Mouse (Mus musculus) MEL (cell line): ENCODE measurements around the gene Tmem145. TPM values are rescaled to one million over a fixed set of nuclear protein-coding genes. Genes with fewer than 3 reads are reported as not detected.

Experiments used
- DNase-seq: peaks from one replicate; pipeline ENCODE4 v3.0.0; 2011; ENCODE audit warnings: low read depth, low spot score
- H3K27ac ChIP-seq: 2 replicates; pipeline ENCODE4 v1.5.1; 2012; ENCODE audit warnings: low read depth, mild to moderate bottlenecking, control low read depth, low read length, moderate library complexity; ENCODE audit not compliant: control insufficient read depth
- H3K27me3 ChIP-seq, 2 experiments: fragments of 150-350 bp in 1 of 2; sonication (generic) in 1 of 2; 2 replicates each; pipeline ENCODE4 v1.6.1; 2012; ENCODE audit warnings: low read length in 2 of 2, mild to moderate bottlenecking in 2 of 2, improper control_type of control experiment in 1 of 2, moderate library complexity in 1 of 2; ENCODE audit not compliant: insufficient read depth in 2 of 2, control insufficient read depth in 1 of 2
- H3K36me3 ChIP-seq, 2 experiments: 2 replicates each; pipeline ENCODE4 v1.6.1; 2012 to 2014; ENCODE audit warnings: low read length in 2 of 2, improper control_type of control experiment in 1 of 2, inconsistent platforms in 1 of 2, mild to moderate bottlenecking in 1 of 2; ENCODE audit not compliant: insufficient read depth in 2 of 2, control insufficient read depth in 1 of 2
- H3K4me1 ChIP-seq, 2 experiments: fragments of 150-350 bp in 1 of 2; sonication (generic) in 1 of 2; 2 replicates each; pipeline ENCODE4 v1.6.1; 2012; ENCODE audit warnings: low read length in 2 of 2, improper control_type of control experiment in 1 of 2, mild to moderate bottlenecking in 1 of 2; ENCODE audit not compliant: insufficient read depth in 2 of 2, control insufficient read depth in 1 of 2
- H3K4me3 ChIP-seq, 2 experiments: fragments of 150-350 bp in 1 of 2; sonication (generic) in 1 of 2; 2 replicates each; pipeline ENCODE4 v1.5.1; 2012; ENCODE audit warnings: low read depth in 2 of 2, low read length in 2 of 2, mild to moderate bottlenecking in 2 of 2, moderate library complexity in 2 of 2, control low read depth in 1 of 2, improper control_type of control experiment in 1 of 2; ENCODE audit not compliant: control insufficient read depth in 1 of 2, insufficient read depth in 1 of 2
- H3K79me2 ChIP-seq: 2 replicates; pipeline ENCODE4 v1.6.1; 2012; ENCODE audit warnings: mild to moderate bottlenecking, low read length, moderate library complexity; ENCODE audit not compliant: control insufficient read depth, poor library complexity, insufficient read depth
- H3K9ac ChIP-seq: 2 replicates; pipeline ENCODE4 v1.6.1; 2012; ENCODE audit warnings: low read depth, mild to moderate bottlenecking, control low read depth, low read length, moderate library complexity; ENCODE audit not compliant: control insufficient read depth, poor library complexity, severe bottlenecking
- H3K9me3 ChIP-seq: fragments of 150-350 bp; sonication (generic); replicated peaks from 2 replicates; pipeline ENCODE4 v1.6.1; 2012; ENCODE audit warnings: mild to moderate bottlenecking, low read length, improper control_type of control experiment, moderate library complexity; ENCODE audit not compliant: insufficient read depth
- CHD1 ChIP-seq: IDR thresholded peaks from 2 replicates; pipeline ENCODE4 v1.6.1; 2012; ENCODE audit warnings: low read depth, mild to moderate bottlenecking, inconsistent platforms, low read length, improper control_type of control experiment
- EP300 ChIP-seq, 2 experiments: IDR thresholded peaks; 2 replicates each; pipeline ENCODE4 v1.6.1; 2011; ENCODE audit warnings: improper control_type of control experiment in 2 of 2, low read length in 2 of 2, low read depth in 1 of 2, mild to moderate bottlenecking in 1 of 2
- MAFK ChIP-seq: IDR thresholded peaks from 2 replicates; pipeline ENCODE4 v1.6.1; 2011; ENCODE audit warnings: low read depth, mild to moderate bottlenecking, low read length, improper control_type of control experiment, borderline replicate concordance
- MXI1 ChIP-seq: IDR thresholded peaks from 2 replicates; pipeline ENCODE4 v1.6.1; 2011; ENCODE audit warnings: mild to moderate bottlenecking, low read depth, low read length, improper control_type of control experiment
- MYB ChIP-seq: IDR thresholded peaks from 2 replicates; pipeline ENCODE4 v1.6.1; 2011; ENCODE audit warnings: mild to moderate bottlenecking, low read depth, low read length, improper control_type of control experiment
- MYC ChIP-seq: IDR thresholded peaks from 2 replicates; pipeline ENCODE4 v1.6.1; 2011; ENCODE audit warnings: low read depth, mild to moderate bottlenecking, low read length, improper control_type of control experiment, moderate library complexity
- RAD21 ChIP-seq: IDR thresholded peaks from 2 replicates; pipeline ENCODE4 v1.6.1; 2011; ENCODE audit warnings: mild to moderate bottlenecking, low read depth, low read length, improper control_type of control experiment
- RCOR1 ChIP-seq: IDR thresholded peaks from 2 replicates; pipeline ENCODE4 v1.6.1; 2012; ENCODE audit warnings: low read depth, mild to moderate bottlenecking, inconsistent platforms, low read length, improper control_type of control experiment
- SMC3 ChIP-seq: IDR thresholded peaks from 2 replicates; pipeline ENCODE4 v1.6.1; 2011; ENCODE audit warnings: low read depth, low read length, improper control_type of control experiment
- TAL1 ChIP-seq: IDR thresholded peaks from 2 replicates; pipeline ENCODE4 v1.6.1; 2012; ENCODE audit warnings: mild to moderate bottlenecking, inconsistent platforms, low read length, moderate library complexity, mixed read lengths
- TCF12 ChIP-seq: IDR thresholded peaks from 2 replicates; pipeline ENCODE4 v1.6.1; 2014; ENCODE audit warnings: low read depth, mild to moderate bottlenecking, inconsistent platforms, low read length, improper control_type of control experiment, moderate library complexity
- USF1 ChIP-seq: IDR thresholded peaks from 2 replicates; pipeline ENCODE4 v1.6.1; 2014; ENCODE audit warnings: low read depth, mild to moderate bottlenecking, inconsistent platforms, low read length, improper control_type of control experiment, moderate library complexity
- ZKSCAN1 ChIP-seq: IDR thresholded peaks from 2 replicates; pipeline ENCODE4 v1.6.1; 2012; ENCODE audit warnings: low read depth, mild to moderate bottlenecking, inconsistent platforms, low read length, improper control_type of control experiment, moderate library complexity
- polyA plus RNA-seq, 2 experiments: library from polyadenylated mRNA; stranded (reverse) in 1 of 2; unstranded in 1 of 2; fragments of >175 nt in 1 of 2; fragments of >200 nt in 1 of 2; gene quantifications; 2 replicates each; pipeline versions ENCODE4 v1.2.1 to v1.2.4; 2012; ENCODE audit warnings: low replicate concordance in 2 of 2, low read depth in 1 of 2; ENCODE audit not compliant: insufficient read length in 2 of 2, insufficient read depth in 1 of 2, missing spikeins in 1 of 2
- total RNA-seq: library from RNA; depleted of rRNA; stranded (reverse); fragments of 300-350 nt; gene quantifications from 2 replicates; pipeline ENCODE4 v1.2.3, GENCODE M21; 2012

Gene Tmem145
- total and polyA plus RNA-seq, 3 experiments: not detected

- TF ChIP-seq MAFK (no peak), EP300 (IDR thresholded peaks at IDR 0.05; ENCODE audit: low read depth in 1 of 2, low read length in 2 of 2) (peak; percentile 65 to 85)
Measured at GRCm38 (mm10) chr7:25283637-25284036, 22.3 kb upstream of the Tmem145 start (continued).

GRCm38 (mm10) chr7:25284171-25284570 is 21.7 kb upstream of the Tmem145 start:
- no peak for DNase-seq
- Histone ChIP-seq H3K9ac (peak overlapping the region; percentile 80), H3K4me1 (peaks cover 9 to 26% of the 10 kb centered on the region in 2 experiments), H3K27ac (peak overlapping the region; percentile 86), H3K4me3 (peak overlapping the region; percentile 85 to 91), H3K79me2 (peaks cover 32% of the 10 kb centered on the region), H3K36me3 (peaks cover 21 to 25% of the 10 kb centered on the region in 2 experiments), H3K9me3 (no peaks in the 10 kb centered on the region), H3K27me3 (no peaks in the 10 kb centered on the region)
- TF ChIP-seq CHD1 (0 out of 2 replicates have a peak, but pooled peaks have one; percentile 20), MYB (no peak)

- H3K4me1 ChIP-seq: peaks cover 9 to 26% of the 10 kb centered on the region in 2 experiments
- H3K9ac ChIP-seq: peak overlapping the region; percentile 80
- H3K9me3 ChIP-seq: no peaks in the 10 kb centered on the region
- H3K36me3 ChIP-seq: peaks cover 21 to 28% of the 10 kb centered on the region in 2 experiments
- DNase-seq: no peak
- H3K27ac ChIP-seq: peak overlapping the region; percentile 86; the same call in 1 of the 2 replicates
- peak overlapping the region in 1 of 2 experiments; percentile 91; a peak in 3 of 4 replicates for H3K4me3 ChIP-seq
- no peak for TF ChIP-seq USF1
- TF ChIP-seq RCOR1: no peak
- no peak for TF ChIP-seq SMC3
- H3K27me3 ChIP-seq: no peaks in the 10 kb centered on the region
- H3K79me2 ChIP-seq: peaks cover 32% of the 10 kb centered on the region
Measured at GRCm38 (mm10) chr7:25284766-25285165, 21.1 kb upstream of the Tmem145 start.

- H3K27me3 ChIP-seq: no peaks in the 10 kb centered on the region
- no peak overlapping the region for H3K4me3 ChIP-seq
- peaks cover 31% of the 10 kb centered on the region for H3K79me2 ChIP-seq
- H3K9ac ChIP-seq: no peak overlapping the region
- no peaks in the 10 kb centered on the region for H3K9me3 ChIP-seq
- peaks cover 9 to 27% of the 10 kb centered on the region in 2 experiments for H3K4me1 ChIP-seq
- TF ChIP-seq TCF12: no peak
- TF ChIP-seq USF1: no peak
- TF ChIP-seq MXI1: no peak
- TF ChIP-seq TAL1: no peak
- TF ChIP-seq ZKSCAN1: no peak
- TF ChIP-seq MYC: no peak
- no peak for TF ChIP-seq RCOR1
- TF ChIP-seq CHD1: no peak
- TF ChIP-seq RAD21: no peak
- TF ChIP-seq, all 39 proteins: peak for 0
- Histone ChIP-seq H3K27ac (no peak overlapping the region), H3K36me3 (peaks cover 24 to 31% of the 10 kb centered on the region in 2 experiments)
- DNase-seq: no peak
Measured at GRCm38 (mm10) chr7:25285511-25286238, 20.2 kb upstream of the Tmem145 start.
